Mouse (Mus musculus) lung, postnatal 0 days (tissue): Measurements from ENCODE around the gene Igf2r. TPM values are rescaled to one million over a fixed set of nuclear protein-coding genes. Genes with fewer than 3 reads are reported as not detected.

Experiments
- ATAC-seq: fragments of 200-750 bp; cut with Nextera tagmentation; 2 replicates; pipeline ENCODE4 v1.8.0; 2017; ENCODE audit warnings: moderate library complexity
- DNase-seq: peaks from one replicate; pipeline ENCODE4 v3.0.0-alpha.2; 2016; ENCODE audit warnings: low spot score
- H3K27ac ChIP-seq: fragments of 300-500 bp; sonication (generic); 2 replicates; pipeline ENCODE4 v1.5.1; 2014; ENCODE audit warnings: antibody characterized with exemption, mild to moderate bottlenecking, low read length, mixed read lengths
- H3K27me3 ChIP-seq: fragments of 300-500 bp; sonication (generic); replicated peaks from 2 replicates; pipeline ENCODE4 v1.6.1; 2014; ENCODE audit warnings: low read length, mixed read lengths; ENCODE audit not compliant: insufficient read depth
- H3K36me3 ChIP-seq: fragments of 300-500 bp; sonication (generic); 2 replicates; pipeline ENCODE4 v1.6.1; 2014; ENCODE audit warnings: low read length, mixed read lengths; ENCODE audit not compliant: insufficient read depth
- H3K4me1 ChIP-seq: fragments of 300-500 bp; sonication (generic); 2 replicates; pipeline ENCODE4 v1.6.1; 2014; ENCODE audit warnings: antibody characterized with exemption, low read depth, low read length, mixed read lengths; ENCODE audit not compliant: insufficient read depth
- H3K4me2 ChIP-seq: fragments of 300-500 bp; sonication (generic); replicated peaks from 2 replicates; pipeline ENCODE4 v1.6.1; 2014; ENCODE audit warnings: low read depth, mild to moderate bottlenecking, low read length, moderate library complexity, mixed read lengths
- H3K4me3 ChIP-seq: fragments of 300-500 bp; sonication (generic); 2 replicates; pipeline ENCODE4 v1.5.1; 2014; ENCODE audit warnings: low read depth, low read length
- H3K9ac ChIP-seq: fragments of 300-500 bp; sonication (generic); replicated peaks from 2 replicates; pipeline ENCODE4 v1.6.1; 2014; ENCODE audit warnings: low read depth, mild to moderate bottlenecking
- H3K9me3 ChIP-seq: fragments of 300-500 bp; sonication (generic); 2 replicates; pipeline ENCODE4 v1.6.1; 2016; ENCODE audit warnings: low read length, mixed read lengths
- CTCF ChIP-seq: IDR thresholded peaks from 2 replicates; pipeline ENCODE4 v1.5.1; 2016; ENCODE audit warnings: antibody characterized with exemption, mild to moderate bottlenecking
- EP300 ChIP-seq: IDR thresholded peaks from 2 replicates; pipeline ENCODE4 v1.6.1; 2016; ENCODE audit warnings: antibody characterized with exemption, mild to moderate bottlenecking, control low read depth
- WGBS: fragments of 180-500 bp; shearing (Covaris S2); extraction: QIAGEN DNeasy Blood & Tissue Kit; methylation state at CpG from one replicate; pipeline ENCODE4 v1.1.7; 2014; 5-methylcytosine and 5-hydroxymethylcytosine counted together
- polyA plus RNA-seq: library from polyadenylated mRNA; unstranded; fragments of >200 nt; fragmentation: Nextera tagmentation; extraction: Ambion mirVana; gene quantifications from 2 replicates; pipeline ENCODE4 v1.2.1, GENCODE M21; 2015

Gene Igf2r
- polyA plus RNA-seq, 1 experiment from 2014 or later: 26.7 TPM

GRCm38 (mm10) chr17:12768415-12769379 lies 767 bp downstream of the Igf2r start:
- 34% methylated on average over 41 of the region's 41 CpGs for WGBS
- Histone ChIP-seq H3K36me3 (peaks cover 9% of the 10 kb centered on the region), H3K4me2 (peak overlapping the region; percentile 59), H3K27me3 (no peaks in the 10 kb centered on the region), H3K27ac (peak overlapping the region; percentile 78), H3K4me1 (0 out of 2 replicates have a peak, but pooled peaks cover 3% of the 10 kb centered on the region), H3K4me3 (peak overlapping the region; percentile 65), H3K9me3 (no peaks in the 10 kb centered on the region), H3K9ac (peak overlapping the region; percentile 72)
- ATAC-seq: peak; percentile 25; the same call in 1 of the 2 replicates
- no peak for TF ChIP-seq EP300
- DNase-seq: peak; percentile 43

DNA sequence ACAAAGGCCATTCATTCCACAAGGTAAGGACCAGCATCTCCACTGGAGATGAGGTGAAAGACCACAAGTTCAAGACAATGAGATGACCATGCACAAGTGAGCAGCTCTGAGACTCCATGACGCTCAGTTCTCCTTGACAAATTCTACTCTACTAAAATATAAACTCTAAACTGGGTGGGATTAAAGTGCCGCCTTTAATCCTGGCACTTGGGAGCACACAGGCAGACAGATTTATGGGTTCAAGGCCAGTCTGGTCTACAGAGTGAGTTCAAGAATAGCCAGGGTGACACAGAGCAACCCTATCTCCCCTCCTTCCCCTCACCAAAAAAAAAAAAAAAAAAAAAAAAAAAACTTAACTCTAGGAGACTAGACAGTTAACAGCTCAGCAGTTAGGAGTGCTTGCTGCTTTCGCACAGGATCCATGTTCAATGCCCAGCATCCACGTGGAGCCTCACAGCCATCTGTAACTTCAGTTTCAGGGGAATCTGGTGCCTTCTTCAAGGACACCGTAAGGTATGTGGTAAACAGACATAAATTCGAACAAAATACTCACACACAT lies 2.1 kb downstream of the Igf2r start:
- no peak for DNase-seq
- Histone ChIP-seq H3K36me3 (peaks cover 9% of the 10 kb centered on the region), H3K27ac (peak overlapping the region; percentile 63), H3K9me3 (no peaks in the 10 kb centered on the region), H3K4me2 (peak overlapping the region; percentile 59), H3K9ac (peak overlapping the region; percentile 72; the same call in 1 of the 2 replicates), H3K4me1 (0 out of 2 replicates have a peak, but pooled peaks cover 3% of the 10 kb centered on the region), H3K4me3 (peak overlapping the region; percentile 65; the same call in 1 of the 2 replicates), H3K27me3 (no peaks in the 10 kb centered on the region)
- ATAC-seq: no peak
- TF ChIP-seq EP300 (no peak), CTCF (no peak)
- WGBS: 70% methylated on average over 6 of the region's 6 CpGs

DNA sequence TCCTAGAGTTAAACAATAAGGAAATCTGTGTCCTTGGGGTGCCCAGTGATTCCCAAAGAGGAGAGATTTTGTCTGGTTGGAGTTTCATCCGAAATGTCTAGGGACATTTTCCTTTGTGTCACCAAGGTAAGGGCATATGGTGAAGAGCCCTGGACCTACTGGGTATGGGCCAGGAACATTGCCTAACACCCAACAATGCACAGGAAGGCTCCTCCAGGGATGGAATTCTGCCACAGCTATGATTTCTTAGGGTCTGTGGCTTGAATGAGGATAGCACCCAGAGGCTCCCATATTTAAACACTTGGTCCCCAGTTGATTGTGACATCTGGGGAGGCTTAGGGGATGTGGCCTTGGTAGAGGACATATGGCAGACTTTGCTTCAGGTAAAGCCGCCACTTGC lies 6.1 kb downstream of the Igf2r start:
- TF ChIP-seq CTCF: no peak
- no peak for TF ChIP-seq EP300
- Histone ChIP-seq H3K4me1 (peaks cover 26% of the 10 kb centered on the region; the same call in 1 of the 2 replicates), H3K9me3 (no peaks in the 10 kb centered on the region), H3K27me3 (no peaks in the 10 kb centered on the region), H3K36me3 (no peaks in the 10 kb centered on the region; the same call in 1 of the 2 replicates), H3K27ac (no peak overlapping the region), H3K4me3 (no peak overlapping the region), H3K9ac (no peak overlapping the region), H3K4me2 (no peak overlapping the region)
- no peak for DNase-seq
- WGBS: 81% methylated on average over 2 of the region's 2 CpGs
- no peak for ATAC-seq

GRCm38 (mm10) chr17:12760355-12761146 lies 8.9 kb downstream of the Igf2r start:
- Histone ChIP-seq H3K9ac (no peak overlapping the region), H3K36me3 (no peaks in the 10 kb centered on the region), H3K27me3 (no peaks in the 10 kb centered on the region), H3K4me1 (peaks cover 36% of the 10 kb centered on the region; the same call in 1 of the 2 replicates), H3K27ac (peak overlapping the region; percentile 52; the same call in 1 of the 2 replicates), H3K9me3 (no peaks in the 10 kb centered on the region), H3K4me2 (no peak overlapping the region), H3K4me3 (no peak overlapping the region)
- WGBS: 66% methylated on average over 10 of the region's 10 CpGs
- 0 out of 2 replicates have a peak, but pooled peaks have one; percentile 22 for ATAC-seq
- no peak for TF ChIP-seq EP300
- DNase-seq: no peak

DNA sequence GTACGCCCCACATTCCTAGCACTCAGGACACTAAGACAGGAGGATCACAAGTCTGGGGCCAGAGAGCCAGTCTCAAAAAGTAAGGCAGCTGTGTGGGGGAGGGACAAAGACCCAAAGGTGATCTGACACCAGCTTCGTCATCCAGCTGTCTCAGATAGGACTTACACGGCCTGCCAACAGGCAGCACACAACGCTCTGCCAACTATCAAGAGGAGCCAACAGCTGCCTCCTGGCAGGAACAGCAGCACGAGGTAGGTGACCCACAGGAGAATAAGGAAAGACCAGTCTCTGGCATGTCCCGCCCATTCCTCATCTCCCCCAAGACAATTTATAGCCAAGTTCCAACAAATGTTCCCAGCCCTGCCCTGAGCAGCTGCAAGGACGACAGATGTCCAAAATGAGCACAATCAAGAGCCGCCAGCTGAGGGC lies 9.8 kb downstream of the Igf2r start:
- H3K36me3 ChIP-seq: no peaks in the 10 kb centered on the region
- 33% methylated on average over 8 of the region's 8 CpGs for WGBS
- H3K27me3 ChIP-seq: no peaks in the 10 kb centered on the region
- peak overlapping the region; percentile 52 for H3K27ac ChIP-seq
- H3K4me2 ChIP-seq: no peak overlapping the region
- ATAC-seq (peak; percentile 43), DNase-seq (peak; percentile 67)
- no peak overlapping the region for H3K4me3 ChIP-seq
- H3K4me1 ChIP-seq: peaks cover 43% of the 10 kb centered on the region
- no peak for TF ChIP-seq EP300
- TF ChIP-seq CTCF: no peak; the same call in 1 of the 2 replicates
- H3K9ac ChIP-seq: no peak overlapping the region
- H3K9me3 ChIP-seq: no peaks in the 10 kb centered on the region
